Mouse (Mus musculus): ENCODE data around the gene Ttc29. TPM values are rescaled to one million over a fixed set of nuclear protein-coding genes. Genes with fewer than 3 reads are reported as not detected.

Gene Ttc29
- not detected in 2 replicates for total RNA-seq (2015; ENCODE audit: low replicate concordance)
- not detected in 2 replicates for total RNA-seq (2017; ENCODE audit: low replicate concordance)

DNA sequence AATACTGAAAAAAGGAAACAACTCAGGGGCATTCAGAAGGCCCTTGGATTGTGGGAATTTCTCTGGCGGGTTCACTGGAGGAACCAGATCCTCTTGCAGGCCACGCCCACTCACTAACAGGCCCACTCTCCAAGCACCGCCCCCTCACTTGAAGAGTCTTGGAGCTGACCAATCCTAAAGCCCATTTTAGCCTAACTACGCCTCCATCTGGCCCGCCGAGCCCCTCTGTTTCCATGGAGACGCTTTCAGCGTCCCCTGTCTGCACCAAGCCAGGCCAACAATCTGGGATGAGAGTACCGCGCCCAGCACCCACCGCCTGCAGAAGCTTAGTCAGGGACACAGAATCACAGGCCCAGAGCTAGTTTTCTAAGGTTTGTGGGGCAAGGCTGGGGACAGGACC, at the start of gene Ttc29:
Ttc29 (plus strand) TSS at position 224 of the 400 bp plus-strand sequence.
- no peak for ATAC-seq (replicated peaks; ENCODE audit: low FRiP score, poor library complexity, severe bottlenecking)

DNA sequence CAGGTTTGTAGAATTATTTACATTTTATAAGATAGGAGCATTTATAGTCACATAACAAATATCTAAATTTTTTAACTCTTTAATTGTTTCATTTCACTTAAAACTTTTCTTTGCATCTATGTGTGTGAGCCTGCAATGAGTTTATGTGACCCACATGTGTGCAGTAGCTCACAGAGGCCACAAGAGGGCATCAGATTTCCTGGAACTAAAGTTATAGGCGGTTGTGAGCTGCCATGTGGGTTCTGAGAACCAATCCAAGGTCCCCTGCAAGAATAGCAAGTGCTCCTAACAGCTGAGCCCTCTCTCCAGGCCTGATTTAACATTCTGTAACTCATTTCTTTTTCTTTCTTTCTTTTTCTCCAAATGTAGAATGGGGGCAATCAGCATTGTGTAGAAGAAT, 41.7 kb upstream of the Ttc29 start:
- ATAC-seq (replicated peaks; ENCODE audit: low FRiP score, poor library complexity, severe bottlenecking): no peak

DNA sequence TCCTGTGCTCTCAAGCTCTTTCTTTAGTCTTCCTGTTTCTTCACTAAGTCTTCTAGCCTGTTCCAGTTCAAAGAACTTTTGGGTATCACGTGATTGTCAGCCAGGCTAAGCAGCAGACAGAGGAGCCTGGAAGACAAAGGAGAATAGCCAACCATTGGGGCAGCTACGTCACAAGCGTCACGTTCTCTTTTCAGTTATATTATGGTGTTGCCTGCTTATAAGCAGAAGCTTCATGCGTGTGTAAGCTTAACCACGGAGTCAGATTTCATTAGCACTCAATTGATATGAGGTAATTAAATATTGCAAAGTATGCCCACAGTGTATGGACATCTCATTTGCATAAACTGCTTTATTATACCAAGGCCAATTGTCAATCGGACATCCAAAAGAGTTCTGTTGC, 30.4 kb upstream of the Ttc29 start:
- no peak for ATAC-seq (replicated peaks; ENCODE audit: low FRiP score, poor library complexity, severe bottlenecking)

DNA sequence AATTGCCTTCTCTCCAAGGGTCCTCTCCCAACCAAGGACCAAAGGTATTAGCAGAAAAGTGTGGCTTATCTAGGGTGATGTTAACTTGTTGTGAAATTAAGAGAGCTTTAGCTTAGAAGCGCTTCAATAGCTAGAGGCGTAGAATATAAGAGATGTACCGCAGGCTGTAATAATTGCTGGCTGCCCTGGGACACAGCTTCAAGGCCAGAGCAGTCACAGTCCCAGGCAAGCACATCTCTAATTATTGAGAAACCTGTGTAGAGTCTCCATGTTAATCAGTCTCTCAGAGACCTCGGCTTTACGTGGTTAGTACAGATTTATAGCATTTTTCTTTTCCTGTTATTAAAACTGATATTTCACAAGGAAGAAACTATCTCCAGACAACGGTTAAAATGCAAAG, 29.7 kb upstream of the Ttc29 start:
- ATAC-seq (replicated peaks; ENCODE audit: low FRiP score, poor library complexity, severe bottlenecking): no peak

DNA sequence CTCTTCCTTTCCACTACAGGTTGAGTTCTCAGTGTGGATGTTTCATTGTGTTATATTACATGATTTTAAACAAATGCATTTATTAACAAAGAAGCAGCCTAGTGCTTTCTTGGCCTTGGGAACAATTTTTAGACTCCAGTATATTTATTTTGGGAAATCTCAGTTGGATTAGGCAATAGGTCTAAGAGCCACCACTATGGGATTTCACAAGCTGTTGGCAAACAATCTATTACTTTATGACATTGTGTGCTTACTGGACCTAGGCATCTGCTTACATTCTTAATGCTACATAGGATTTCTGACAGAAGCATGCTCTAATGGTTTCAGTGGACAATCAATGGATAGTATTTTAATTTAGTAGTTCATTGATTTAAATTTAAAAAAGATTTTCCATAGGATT, 26.0 kb upstream of the Ttc29 start:
- no peak for ATAC-seq (replicated peaks; ENCODE audit: low FRiP score, poor library complexity, severe bottlenecking)

DNA sequence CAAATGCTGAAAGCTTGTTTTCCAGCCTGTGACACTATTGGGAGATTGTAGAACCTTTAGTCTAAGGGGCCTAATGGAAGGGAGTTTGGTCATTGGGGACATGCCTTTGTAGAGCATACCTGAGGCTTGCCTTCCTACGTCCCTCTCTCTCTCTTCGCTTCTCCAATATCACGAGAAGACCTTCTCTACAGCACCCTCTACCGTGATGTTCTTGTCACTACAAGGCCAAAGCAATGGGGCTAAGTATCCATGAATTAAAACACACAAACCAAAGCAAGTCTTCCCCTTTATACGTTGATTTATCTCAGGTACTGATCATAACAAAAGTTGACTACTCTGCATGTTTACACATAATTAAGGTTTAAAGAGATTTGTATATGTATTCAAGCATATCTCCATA, 8.9 kb upstream of the Ttc29 start:
- ATAC-seq (replicated peaks; ENCODE audit: low FRiP score, poor library complexity, severe bottlenecking): no peak

DNA sequence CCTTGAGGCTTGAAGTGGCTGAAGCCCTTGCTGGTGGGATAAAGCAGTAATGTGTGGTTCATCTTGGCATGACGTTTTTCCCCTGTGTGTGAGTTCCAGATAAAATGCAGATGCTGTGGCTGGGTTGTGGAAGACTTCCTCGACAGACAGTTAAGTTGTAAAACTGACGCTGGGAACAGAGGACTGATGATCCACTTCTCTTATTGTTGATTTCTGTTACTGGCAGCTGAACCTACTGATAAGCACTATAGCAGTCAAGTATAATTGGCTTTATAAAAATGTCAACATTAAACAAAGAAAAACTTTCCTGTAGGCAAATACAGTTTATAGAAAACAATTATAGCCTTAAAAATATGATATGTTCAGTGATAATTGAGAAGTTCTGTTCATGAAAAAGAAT, 2.7 kb upstream of the Ttc29 start:
- no peak for ATAC-seq (replicated peaks; ENCODE audit: low FRiP score, poor library complexity, severe bottlenecking)

DNA sequence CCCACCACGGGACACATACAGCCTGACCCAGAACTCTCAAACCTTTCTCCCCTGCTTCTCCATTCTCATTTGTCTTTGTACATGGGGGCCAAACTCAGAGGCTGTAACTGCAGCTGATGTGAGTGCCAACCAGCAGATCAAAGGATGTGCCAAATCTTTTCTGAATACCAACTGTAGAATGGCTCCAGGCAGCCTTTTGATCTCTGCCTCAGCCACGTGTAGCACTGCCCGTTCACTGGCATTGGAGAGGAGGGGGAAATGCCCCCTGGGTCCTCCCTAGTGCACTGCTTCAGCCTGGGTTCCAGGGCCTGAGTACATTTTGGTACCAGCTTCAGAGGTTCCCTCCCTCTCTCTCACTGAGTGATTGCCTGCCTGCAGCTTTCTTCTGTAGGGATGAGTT, 1.5 kb downstream of the Ttc29 start:
- ATAC-seq (replicated peaks; ENCODE audit: low FRiP score, poor library complexity, severe bottlenecking): no peak

DNA sequence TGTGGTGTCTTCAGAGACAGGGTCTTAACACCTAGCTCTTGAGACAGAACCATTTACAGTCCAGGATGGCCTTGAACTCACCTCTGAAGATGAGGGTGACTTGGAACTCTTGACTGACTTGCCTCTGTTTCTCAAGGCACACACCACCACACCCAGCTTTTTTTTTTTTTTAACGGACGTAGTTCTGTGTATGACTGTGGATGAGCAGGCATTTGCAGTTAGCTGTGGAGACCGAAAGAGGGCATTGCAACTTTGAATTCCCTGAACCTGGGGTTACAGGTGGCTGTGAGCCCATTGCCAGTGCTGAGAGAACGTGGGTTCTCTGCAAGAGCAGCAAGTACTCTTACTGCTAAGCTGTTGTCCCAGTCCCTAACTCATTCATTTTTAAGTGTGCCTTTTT, 13.0 kb downstream of the Ttc29 start:
- no peak for ATAC-seq (replicated peaks; ENCODE audit: low FRiP score, poor library complexity, severe bottlenecking)

DNA sequence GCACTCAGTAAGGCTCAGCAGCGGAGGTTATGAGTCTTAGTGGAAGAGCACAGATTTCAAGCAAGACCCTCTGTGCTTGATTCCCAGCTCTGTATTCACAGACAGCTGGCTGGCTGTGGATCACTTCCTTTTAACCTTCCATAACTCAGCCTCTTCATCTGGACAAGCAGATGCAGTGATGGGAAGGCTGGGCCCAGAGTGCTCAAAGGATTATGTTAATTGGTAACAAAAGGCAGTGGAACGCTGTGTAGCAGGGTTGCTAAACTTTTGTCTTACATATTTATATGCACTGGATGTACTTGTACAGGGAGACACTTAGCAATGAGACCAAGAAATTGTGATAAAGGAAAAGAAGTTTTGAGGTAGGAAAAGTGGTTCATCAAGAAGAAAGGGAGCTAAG, 17.6 kb downstream of the Ttc29 start:
- ATAC-seq (replicated peaks; ENCODE audit: low FRiP score, poor library complexity, severe bottlenecking): no peak

DNA sequence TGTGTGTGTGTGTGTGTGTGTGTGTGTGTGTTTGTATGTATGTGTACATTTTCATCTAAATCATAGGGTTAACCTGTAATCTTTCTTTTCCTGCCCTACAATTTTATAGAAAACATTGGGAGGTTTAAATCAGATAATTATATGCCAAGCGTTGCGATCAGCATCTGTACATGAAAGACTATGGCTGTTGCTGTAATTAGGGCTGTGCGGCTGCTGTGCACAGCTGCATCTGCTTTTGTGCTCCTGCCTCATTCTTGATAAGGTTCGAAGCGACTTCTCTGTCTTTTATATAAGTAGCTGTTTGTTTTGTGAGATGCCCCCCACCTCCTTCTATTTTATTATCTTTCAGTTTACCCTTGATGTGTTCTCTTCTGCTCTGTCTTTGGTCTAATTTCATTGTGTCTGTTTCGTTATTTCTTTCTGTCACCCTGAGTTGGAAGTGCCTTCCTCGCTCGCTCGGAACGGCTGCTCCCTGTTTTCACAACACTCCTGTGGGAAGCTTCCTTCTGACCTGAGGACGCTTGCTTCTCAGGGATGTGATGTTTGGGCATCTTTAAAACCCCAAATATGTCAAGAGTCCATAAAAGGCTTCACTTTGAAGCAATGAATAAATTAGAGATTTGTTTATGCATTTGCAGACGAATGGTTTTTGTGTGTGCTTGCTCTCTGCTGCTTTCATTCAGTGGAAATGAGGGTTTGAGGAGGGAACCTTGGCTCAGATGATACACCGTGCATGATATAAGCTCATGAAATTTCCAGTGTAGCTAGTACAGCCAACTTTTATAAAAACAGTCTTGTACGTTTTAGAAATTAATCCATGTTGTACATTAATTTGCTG, 20.0 kb downstream of the Ttc29 start:
- no peak for ATAC-seq (replicated peaks; ENCODE audit: low FRiP score, poor library complexity, severe bottlenecking)

DNA sequence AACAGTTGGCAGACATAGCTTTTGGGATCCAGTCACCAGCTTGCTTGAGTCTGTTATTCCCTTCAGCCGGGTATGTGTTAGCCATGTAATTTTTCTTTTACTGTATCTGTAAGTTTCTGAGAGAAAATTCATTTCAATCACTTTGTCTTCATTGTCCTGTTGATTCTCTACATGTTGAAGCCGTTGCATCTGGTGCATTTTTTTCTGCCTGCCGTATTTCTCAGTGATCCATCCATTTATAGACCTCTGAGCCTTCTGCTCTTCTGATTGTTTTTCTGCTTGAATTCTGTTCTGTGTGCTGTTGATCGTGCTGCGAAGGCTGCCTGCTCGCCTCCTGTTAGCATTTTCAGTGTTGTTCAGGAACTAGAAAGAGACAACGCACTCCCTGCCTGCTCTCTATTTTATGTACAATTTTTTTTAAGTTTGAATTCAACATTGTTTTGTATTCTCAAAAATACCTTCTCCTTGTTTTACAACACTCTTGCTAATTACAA, 20.7 kb downstream of the Ttc29 start:
- ATAC-seq (replicated peaks; ENCODE audit: low FRiP score, poor library complexity, severe bottlenecking): no peak

DNA sequence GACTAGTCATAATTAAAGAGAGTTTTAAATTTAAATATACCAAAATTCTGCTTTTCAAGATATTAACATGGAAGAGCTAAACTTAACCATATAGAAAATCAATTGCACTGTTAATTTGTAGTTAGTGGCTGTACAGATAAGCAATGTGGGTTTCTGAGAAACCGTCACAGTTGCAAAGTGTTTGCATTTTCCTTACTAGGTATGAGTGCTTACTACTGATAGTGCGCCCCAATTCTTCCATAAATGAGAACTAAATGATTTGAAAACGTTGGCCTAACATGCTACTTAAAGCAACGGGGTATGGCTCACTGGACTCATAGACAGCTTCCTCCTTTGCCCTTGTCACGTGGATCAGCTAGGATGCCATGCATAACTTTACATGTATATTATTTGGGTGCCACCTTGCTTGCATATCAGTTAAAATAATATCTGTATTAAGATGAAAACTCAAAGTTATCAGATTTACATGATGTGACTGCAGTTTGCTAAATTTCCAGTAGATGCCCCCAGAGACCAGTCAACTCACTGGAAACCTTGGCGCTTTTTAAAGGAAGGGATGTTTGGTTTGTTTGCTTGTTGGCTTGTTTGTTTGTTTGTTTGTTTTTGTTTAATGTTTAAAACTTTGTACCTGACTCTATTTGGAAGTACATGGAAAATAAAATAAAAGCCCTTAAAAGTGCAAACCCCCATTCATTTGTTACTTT, 25.0 kb downstream of the Ttc29 start:
- ATAC-seq (replicated peaks; ENCODE audit: low FRiP score, poor library complexity, severe bottlenecking): no peak

DNA sequence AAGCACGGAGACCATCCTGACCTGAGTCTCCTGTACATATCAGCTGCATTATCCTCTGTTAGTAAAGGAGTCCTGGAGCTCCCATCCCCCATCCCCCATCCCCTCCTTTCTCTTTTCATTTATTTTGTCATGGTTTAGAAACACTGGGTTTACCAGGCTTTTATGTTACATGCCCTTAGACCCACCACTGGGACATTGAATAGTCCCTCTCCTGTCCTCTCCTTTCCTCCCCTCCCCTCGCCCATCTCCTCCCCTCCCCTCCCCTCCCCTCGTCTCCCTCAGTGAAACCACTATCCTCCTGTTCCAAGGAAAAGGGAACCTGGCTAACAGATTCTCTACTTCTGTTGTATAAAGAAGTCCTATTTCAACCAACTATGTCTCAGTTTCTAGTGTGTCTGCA, 38.0 kb downstream of the Ttc29 start:
- no peak for ATAC-seq (replicated peaks; ENCODE audit: low FRiP score, poor library complexity, severe bottlenecking)

DNA sequence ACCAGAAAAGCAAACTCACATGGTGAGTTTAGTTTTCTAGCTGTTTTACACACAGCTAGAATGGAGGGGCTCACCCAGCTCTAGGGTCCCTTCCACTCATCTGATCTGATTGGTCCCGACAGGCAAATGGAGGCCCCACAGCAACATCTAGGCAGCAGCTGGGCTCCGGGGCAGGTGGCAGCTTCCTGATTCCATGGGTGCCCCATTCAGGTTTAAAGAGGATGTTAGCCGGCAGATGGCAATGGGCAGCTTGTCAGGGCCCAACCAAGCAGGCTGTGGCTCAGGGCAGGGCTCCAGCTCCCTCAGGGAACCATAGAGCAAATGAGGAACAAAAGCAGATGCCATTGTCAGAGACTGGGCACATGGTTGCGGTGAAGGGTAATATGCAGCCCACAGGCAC, 41.3 kb downstream of the Ttc29 start:
- no peak for ATAC-seq (replicated peaks; ENCODE audit: low FRiP score, poor library complexity, severe bottlenecking)

DNA sequence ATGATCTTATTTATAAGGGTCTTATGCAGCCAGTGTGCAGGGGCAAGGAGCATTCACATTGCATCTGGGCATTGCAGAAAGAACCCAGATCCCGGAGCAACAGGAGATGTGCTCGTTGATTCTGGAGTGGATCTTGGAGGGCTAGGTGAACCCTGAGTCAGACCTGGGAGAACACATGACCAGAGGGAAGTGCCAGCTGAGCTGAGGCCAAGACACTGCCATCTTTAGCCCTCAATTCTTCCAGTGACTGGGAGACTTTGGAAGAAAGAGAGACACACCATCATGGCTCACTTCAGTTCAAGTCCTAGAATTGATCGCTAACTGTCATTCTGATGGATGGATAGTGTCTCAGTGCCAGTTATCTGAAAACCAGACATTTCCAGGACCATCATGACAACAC, 41.9 kb downstream of the Ttc29 start:
- ATAC-seq (replicated peaks; ENCODE audit: low FRiP score, poor library complexity, severe bottlenecking): no peak

DNA sequence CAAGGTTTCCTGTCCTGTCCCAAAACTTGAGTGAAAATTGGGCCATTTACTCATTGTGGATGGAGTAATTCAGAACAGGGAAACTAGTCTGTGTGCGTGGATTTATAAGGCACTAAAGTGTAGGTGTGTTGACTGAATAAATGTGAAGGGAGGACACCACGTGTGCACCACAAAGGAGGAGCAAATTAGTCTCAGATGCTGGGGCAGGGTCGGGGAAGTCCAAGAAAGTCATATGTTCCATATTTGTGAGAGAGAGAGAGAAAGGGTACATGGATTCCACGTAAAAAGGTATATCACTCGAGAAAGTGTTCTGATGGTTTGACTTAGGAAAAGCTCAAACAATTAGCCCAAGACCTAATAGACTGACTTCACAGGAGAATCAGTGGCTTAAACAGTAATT, 52.4 kb downstream of the Ttc29 start:
- no peak for ATAC-seq (replicated peaks; ENCODE audit: low FRiP score, poor library complexity, severe bottlenecking)

DNA sequence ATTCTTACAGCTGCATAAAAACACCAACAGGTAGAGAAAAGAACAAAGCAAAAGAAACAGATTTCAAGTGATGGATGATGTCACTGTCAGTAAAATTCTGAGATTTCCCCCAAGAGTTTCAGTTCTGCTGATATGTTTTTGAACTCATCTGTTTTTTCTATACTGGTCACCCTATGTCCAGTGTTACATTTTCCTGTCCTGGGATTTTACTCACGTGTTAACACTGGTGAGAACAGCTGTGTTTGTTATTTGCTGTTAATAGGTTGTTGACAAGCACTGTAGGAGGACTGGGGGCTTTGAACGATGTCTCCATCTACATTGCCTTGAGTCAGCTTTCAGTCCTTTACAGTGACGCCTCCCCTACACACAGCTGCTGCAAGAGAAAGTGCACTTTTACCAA, 53.1 kb downstream of the Ttc29 start:
- ATAC-seq (replicated peaks; ENCODE audit: low FRiP score, poor library complexity, severe bottlenecking): no peak

DNA sequence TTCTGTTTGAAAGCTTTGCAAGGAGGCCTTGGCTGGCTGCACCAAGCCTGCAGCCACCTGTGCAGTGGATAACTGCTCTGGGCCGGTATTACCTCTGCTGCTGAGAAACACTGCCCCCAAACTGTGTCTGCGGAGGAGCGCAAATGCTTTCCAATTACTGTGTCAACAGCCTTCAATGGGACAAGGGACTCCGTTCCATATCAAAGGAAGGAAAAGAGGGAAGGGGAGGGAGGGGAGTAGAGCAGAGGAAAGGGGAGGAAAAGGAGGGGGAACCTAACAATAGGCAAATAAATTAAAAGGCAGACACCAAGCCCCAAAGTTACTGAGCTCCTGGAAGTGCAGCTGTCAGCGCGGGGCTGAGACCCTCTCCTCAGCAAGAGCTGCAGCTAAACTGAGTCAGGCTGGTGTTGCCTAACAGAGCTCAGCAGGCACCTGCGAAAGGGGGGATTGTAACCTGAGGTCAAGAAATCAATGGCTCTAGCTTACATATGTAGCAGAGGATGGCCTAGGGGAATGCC, 54.9 kb downstream of the Ttc29 start:
- ATAC-seq (replicated peaks; ENCODE audit: low FRiP score, poor library complexity, severe bottlenecking): no peak

DNA sequence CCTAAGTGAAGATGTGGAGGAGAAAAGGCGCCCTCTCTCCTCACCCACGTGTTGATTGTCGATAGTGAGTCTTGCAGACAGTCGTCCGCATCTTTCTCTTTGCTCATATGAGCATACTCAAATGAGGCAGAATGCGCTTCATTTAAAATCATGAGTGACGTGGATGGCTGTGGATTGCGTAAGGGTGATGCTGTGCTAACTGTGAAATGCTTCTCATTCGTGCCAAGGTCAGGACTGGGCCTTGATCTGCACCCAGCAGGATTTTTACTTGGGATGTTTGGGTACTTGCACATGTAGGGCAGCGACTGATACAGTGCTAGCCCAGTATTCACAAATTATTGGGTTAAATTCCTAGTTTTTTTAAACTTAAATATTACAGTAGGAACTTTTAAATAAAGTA, 56.2 kb downstream of the Ttc29 start:
- no peak for ATAC-seq (replicated peaks; ENCODE audit: low FRiP score, poor library complexity, severe bottlenecking)

DNA sequence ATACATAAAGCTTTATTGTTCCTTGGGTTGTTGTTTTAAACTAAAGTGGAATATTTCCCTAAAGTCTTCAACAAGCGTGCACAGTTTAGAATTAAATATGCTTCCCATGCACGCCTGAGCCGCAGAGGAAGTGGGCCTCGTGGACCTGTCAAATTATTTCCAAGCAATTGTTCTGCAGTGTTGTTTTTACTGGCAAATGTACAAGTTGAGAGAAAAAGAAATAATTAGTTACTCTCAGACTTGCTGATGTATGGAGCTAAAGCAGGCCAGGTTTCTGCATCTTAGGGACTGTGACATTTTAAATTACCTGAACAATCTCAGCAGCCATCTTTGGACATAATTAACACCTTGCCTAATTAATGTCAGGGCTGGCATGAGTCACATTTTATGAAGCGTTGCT, 58.3 kb downstream of the Ttc29 start:
- no peak for ATAC-seq (replicated peaks; ENCODE audit: low FRiP score, poor library complexity, severe bottlenecking)
